Mouse (Mus musculus) CD8-positive naive resting alpha-beta T cell, adult 2 months (primary cell): Measurements from ENCODE around the gene Syngr2.
A peak's percentile ranks its signal among the peaks of the same experiment; 100 is the strongest.
"Not testable (repeated sequence)": the region's sequence is repeated elsewhere in the genome, so short reads cannot be mapped to it uniquely, and the experiment has no call there.

Experiments used
- DNase-seq, 2 experiments: peaks; one replicate each; pipeline ENCODE4 v3.0.0; 2022; ENCODE audit warnings: low read depth in 2 of 2, low spot score in 2 of 2

Gene Syngr2

DNA sequence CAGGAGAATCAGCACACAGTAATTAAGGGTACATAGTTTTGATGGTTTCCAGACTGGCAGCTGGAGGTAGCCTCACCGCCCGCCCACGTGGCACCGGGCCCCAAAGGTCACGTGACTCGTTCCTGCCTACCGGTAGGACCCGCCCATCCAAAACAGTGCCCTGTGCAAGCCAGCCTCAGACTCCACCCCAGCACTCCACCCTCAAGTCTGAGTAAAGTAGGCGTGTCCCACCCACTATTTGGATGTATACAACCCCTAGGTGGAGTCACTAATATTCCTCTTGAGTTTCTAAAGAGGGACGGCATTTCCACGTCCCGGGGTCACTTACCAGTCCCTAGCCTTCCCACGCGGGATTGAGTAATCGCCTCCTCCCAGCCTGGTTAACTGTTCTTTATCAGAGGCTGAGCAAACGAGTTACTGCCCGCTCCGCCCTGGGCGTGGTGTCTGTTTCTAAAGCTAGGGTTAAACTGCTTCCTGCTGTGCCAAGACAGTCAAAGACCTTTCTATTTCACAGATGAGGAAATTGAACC, 28.8 kb upstream of the Syngr2 start:
- peak; percentile 88 to 91 for DNase-seq

DNA sequence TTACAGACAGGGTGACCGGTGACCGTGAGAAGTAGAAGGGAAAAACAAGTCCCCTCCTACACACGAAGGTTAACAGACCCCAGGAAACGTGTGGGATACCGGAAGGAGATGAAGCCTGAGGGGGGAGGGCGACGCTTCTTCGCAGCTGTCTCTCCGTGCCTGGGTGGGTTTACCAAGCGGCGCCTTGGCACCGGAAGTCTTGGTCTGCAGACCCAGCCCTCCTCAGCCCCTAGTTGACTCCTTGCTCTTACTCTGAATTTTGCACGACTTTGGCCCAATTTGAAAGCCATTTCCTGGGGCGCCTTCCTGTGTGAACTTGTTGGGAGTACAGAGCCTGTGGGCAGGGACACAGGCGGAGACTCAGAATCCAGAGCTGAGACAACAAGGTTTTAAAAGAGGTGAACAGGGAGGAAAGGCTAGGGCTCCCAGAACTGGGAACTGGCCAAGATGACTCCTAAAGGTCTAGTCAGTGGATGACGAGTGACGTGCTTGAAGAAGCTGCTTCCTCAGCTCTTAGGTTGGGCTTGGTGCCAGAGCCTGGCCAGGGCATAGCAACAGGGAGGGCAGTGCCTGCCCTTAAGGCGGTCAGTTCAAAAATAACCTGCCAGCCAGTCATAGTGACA, 28.2 kb upstream of the Syngr2 start:
- DNase-seq = peak in 1 of 2 experiments; percentile 44

DNA sequence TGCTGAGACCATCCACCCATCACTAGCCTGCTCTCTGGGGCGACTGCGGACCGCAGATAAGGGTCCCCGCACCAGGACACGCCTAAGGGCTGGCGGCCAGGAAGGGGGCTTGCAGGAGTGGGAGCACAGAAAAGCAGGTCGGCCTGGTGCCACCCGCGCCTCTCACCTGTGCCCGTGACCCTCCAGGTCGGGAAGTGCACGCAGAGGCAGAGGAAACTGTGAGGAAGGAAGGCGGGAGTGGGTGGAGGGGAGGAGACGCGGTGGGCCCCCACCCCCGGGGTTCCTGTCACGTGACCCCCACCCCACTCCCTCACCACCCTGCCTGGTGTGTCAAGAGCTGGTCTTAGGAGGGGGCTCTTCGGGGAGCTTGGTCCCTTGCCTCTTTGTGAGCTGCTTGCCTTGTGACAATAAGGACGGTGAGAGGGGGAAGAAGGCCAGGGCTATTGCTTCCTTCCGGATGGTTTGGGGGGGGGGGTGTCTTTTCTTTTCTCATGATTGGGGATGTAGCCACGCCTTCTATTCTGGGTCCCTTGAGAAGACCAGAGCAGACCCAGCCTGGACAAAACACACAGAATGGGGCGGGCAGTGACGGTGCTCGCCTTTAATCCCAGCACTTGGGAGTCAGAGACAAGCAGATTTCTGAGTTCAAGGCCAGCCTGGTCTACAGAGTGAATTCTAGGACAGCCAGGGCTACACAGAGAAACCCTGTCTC, 27.3 kb upstream of the Syngr2 start, which contains the start of the genes Tmc8 and Tmc6:
TSS of gene Tmc8 (plus strand) at position 84 of the 712 bp plus-strand sequence.
TSS of gene Tmc6 (minus strand) at position 206 of the 712 bp plus-strand sequence.
- DNase-seq = peak; percentile 65 to 81

DNA sequence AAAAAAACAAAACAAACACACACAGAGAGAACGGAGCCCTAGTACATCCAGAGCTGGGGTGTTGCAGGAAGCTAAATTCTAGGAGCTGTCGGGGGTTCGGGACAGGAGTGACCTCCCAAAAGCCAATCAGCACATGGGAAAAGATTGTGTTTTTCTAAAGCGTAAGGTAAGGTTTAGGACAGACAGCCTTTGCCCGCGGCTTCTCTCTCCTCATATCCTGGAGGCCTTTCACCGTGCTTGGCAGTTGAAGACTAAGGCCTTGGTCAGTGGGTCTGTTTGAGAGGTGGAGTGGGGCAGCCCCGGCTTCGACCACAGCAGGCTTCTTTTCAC, 26.8 kb upstream of the Syngr2 start:
- DNase-seq = no peak

DNA sequence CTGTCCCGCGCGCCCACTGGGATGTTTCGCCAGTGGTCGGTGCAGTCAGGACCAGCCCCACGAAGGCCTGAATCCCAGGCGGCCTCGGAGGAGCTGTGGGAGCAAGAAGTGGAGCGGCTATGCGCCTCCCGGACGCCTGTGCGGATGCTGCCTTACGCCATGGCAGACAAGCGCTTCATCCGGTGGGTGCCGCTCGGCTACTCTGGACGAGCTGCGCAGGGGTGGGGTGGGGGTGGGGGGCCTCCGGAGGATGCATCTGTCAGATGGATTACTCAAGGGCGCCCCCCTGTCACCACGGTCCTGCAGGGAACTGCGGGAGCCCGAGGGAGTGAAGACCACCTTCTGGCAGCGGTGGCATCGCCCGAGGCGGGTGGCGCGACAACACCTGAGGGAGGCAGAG, 26.4 kb upstream of the Syngr2 start:
- peak; percentile 81 to 87 for DNase-seq

DNA sequence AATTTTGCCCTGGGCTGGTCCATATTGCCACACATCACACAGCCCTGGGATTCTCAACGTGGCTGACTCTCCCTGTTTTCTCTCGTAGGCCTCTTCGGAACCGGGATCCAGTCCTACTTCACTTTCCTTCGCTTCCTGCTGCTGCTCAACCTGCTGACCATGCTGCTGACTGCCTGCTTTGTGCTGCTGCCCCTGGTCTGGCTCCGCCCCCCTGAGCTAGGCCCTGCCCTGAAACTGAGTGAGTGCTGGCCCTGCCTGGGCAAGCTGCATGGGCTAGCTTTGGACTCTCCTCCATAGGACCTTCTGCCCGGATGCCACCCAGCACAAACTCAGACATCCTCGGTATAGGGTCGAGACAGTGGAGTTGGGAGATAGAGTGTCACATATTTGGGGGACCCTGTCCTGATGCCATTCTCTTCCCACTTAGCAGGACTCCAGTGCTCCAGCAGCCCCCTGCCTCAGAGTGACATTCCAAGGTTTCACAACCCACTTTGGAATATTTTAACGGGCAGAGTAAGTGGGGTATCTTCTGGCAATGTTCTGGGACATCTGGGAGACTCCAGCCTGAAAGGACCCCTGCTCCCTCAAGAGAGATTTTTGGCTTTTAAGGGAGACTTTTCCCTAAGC, 25.7 kb upstream of the Syngr2 start:
- no peak for DNase-seq

DNA sequence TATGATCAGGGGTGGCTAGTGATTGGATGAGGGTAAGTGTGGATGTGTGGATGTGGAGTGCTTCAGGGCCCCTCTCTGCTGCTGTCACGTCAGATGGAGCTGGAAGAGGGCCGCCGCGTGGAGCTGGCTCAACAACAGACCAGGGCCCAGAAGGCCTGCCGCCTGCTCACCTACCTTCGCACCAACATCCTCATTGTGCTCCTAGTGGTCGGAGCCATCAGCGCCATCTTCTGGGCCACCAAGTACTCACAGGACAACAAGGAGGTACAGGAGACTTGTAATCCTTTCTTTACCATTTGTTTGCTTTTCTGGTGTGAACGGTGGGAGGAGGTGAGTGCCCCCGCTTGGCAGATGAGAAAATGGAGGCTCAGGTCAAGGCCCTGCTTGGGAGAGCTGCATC, 23.2 kb upstream of the Syngr2 start:
- DNase-seq = peak; percentile 47 to 65

DNA sequence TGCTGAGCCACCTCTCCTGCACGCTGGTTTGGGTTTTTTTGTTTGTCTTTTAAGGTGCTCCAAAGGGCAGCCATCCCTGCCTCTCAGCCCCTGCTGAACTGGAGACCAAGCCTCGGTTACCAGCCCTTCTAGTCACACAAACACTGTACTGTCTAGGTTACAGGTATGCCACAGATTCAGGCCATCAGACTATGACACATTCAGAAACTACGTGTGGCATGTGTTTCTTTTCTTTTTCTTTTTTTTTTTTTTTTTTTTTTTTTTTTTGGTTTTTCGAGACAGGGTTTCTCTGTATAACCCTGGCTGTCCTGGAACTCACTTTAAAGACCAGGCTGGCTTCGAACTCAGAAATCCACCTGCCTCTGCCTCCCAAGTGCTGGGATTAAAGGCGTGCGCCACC, 21.0 kb upstream of the Syngr2 start:
- DNase-seq = not testable (repeated sequence)

DNA sequence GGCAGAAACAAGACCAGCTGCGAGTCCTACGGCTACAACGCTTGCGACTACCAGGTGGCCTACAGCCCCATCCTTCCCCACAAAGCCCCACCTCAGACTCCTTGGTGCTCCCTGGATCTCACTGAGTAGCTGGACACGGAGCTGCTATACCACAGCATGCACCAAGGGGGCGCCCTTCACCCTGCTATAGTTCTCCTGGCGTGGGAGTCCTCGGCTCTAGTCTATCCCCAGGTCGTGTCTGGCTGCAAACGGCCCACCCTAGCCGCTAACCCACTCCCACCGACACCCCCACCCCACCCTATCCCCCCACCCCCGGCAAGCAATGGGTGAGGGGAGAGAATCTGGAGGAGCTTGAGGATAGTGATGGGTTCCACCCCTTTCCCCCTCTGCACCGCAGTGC, 19.2 kb upstream of the Syngr2 start:
- DNase-seq = peak; percentile 58 to 63

DNA sequence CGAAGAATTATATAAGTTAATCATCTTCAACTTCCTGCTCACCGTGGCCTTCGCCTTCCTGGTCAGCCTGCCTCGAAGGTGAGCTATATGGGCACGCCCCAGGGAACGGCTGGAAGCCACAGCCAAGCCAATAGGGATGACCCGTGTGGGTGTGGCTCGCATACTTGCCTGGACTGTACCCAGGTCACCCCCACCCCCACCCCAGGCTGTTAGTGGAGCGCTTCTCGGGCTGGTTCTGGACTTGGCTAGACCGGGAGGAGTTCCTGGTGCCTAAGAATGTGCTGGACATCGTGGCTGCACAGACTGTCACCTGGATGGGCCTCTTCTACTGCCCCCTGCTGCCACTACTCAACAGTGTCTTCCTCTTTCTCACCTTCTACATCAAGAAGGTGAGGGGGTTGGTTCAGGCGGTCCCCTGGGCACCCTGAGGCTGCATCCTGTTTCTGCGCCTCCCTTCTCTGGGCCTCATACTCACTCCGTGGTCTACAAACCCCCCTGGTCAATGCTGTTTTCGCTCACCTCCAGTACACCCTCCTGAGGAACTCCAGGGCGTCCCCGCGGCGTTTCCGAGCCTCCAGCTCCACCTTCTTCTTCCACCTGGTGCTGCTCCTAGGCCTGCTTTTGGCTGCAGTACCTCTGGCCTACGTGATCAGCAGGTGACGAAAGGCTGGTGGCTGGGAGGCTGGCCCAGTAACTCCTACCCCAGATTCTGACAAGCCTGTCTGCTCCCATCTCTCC, 18.6 kb upstream of the Syngr2 start:
- no peak for DNase-seq

DNA sequence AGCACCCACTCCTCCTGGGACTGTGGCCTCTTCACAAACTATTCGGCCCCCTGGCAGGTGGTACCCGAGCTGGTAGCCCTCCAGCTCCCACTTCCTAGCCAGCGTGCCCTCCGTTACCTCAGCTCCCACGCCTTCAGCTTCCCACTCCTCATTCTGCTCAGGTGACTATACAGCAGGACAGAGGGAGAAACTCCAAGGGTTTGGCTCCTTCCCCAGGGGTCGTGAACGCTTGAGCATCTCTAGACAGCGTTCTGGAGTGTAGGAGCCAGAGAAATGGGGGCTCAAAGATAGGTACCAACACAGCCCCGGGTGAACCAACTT, 18.1 kb upstream of the Syngr2 start:
- DNase-seq = no peak

DNA sequence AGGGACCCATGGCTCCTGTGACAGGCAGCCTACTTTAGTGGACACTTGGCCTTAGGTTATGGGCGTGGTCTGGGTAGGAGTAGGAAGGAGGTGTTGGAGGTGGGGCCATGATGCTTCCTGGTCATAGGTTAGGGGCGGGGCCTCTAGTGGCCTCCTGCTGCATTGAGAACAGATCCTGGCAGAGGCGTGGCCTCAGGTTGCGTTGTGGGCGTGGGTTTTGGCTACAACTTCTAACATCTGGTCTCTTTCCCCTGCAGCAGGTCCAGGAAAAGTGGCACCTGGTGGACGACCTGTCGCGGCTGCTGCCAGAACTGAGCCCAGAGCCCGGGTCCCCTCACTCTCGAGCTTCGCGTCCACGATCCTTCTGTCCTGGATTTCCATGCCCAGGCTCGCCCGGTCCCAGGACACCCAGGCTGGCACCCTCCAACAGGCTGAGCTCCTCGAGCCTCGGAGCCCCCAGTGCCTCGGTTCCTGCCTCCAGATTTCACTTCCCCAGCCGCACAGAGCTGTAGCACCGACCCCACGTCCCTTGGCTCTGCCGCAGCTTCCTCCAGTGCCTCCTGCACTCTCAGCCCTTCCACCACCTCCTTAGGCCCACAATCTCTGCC, 17.1 kb upstream of the Syngr2 start:
- DNase-seq = no peak

DNA sequence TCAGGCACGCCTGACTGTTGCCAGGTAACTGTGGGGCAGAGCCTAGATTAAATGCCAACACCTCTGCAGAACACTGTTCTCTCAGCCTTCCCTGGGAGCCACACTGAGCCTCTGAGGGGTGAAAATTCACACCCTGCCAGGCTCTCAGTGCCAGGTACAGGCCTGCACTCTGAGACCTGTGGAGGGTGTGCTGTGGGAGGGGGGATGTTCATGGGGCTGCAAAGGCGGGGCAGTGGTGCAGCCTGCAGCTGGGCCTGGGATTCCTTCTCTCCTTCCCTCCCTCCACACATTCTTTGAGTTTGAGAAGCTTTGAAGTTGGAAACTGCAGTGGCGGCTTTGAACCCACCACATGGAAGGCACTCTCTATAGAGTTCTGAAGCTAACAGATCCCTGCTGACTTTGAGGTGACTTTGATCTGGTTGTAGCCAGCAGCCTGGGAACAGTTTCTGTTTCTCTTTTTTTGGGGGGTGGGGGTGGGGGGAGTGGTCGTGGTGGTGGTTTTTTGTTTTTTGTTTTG, 15.4 kb upstream of the Syngr2 start:
- peak; percentile 35 to 40 for DNase-seq

DNA sequence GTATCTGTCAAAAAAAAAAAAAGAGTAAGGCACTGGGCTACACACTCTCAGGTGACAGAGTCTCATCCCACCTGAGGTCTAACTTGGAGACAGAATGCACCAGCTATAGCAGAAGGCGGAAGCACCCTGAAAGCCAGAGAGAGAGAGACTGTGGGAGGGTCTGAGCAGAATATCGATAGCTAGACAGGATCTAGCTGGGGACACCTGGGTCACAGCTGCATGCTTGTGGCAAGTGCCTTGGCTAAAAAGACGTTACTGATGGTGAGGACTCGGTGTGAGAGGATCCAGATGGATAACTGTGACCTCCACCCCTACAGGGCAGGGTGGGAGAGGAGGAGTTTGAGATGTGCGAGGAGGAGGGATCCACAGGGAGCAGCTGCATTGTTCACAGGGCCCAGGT, 12.5 kb upstream of the Syngr2 start:
- no peak for DNase-seq

DNA sequence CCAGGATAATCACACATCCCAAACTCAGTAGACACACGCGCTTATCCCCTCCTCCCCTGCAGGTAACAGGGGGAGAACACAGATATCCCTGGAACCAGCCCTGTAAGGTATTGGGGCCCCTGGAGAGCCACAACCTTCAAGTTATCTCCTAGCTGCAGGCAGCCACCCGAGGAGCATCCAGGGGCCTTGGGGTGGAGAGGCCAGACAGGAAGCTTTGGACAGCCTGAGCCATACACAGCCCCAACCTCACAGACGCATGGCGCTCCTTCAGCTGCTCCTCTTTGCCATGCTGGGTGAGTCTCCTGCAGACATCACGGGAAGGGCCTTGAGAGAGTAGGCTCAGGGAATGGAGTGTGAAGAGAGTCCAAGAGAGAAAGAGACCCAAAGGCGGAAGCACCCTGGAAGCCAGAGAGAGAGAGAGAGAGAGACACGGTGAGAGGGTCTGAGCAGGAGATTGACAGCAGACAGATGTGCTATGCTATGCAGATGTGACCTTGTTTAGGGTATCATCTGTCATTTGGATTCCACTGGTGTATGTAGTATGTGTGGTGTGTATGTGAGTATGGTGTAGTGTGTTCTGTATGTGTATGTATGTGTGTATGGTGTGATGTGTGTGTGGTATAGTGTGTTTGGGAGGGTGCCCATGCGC, 11.8 kb upstream of the Syngr2 start, which contains the start of gene 6030468B19Rik:
TSS of gene 6030468B19Rik (plus strand) at position 150 of the 649 bp plus-strand sequence.
- no peak for DNase-seq

DNA sequence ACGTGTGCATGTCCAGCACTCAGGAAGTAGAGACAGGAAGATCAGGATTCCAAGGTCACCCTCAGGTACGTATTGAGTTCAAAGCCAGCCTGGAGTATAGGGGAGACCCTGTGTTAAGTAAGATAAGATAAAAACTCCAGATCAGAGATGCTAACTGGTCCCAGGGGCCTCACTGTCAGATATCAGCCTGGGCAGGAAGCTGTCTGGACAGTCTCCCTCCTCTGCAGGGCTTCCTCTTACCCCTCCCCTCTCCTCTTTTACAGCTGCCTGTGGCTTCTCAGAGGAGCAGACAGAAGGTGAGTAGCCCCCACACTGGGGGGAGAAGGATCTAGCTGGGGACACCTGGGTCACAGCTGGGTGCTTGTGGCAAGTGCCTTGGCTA, 11.3 kb upstream of the Syngr2 start:
- no peak for DNase-seq

DNA sequence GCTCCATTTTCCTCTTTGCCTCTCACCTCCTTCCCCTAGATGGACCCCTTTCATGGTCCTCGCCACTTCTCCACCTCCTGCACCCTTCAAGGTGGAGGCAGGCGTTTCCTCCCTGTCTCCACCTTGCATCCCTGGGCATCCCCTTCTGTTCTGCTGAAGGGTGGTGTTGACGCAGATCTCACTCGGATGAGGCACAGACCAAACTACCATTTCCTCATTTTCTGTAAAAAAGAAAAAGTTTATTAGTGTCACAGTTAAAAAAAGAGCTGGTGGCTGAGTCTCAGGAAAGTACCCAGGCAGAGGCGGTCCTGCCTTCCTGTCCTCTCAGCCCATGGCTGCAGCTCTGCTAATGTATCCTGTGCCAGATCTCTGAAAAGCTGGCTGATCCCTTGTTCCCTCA, 10.3 kb upstream of the Syngr2 start:
- DNase-seq = no peak

DNA sequence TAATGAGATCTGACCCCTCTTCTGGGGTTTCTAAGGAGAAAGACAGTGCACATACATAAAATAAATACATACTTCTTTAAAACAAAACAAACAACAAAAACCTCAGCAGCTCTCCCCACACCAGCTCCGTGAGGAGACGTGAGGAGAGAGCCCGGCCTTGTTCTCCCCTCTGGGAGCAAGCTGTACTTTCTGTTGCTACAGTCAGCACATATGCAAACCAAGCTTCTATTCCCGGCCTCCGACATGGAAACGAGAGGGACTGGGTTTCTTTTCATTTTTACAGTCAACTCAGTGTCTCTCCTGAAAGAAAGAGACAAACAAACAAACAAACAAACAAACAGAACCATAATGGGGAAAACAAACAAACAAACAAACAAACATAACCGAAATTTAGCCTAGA, 9.4 kb upstream of the Syngr2 start:
- DNase-seq = no peak

DNA sequence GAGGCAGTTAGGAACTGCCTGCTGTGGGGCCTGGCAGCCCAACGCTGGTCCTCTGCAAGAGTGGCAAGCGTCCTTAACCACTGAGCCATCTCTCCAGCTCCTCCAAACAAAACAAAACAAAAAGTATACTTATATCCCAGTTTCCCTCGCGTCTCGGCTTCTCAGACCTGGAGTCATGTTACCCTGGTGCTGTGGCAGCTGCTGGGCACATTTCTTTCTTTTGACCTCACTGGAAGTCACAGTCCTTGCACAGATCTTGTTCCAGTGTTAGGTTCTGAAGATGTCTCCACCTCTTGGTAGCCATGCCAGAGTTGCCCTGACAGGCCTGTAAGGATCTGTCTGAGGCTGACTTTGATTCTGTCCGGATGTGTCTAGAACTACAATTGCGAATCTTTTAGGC, 7.8 kb upstream of the Syngr2 start:
- DNase-seq = no peak

DNA sequence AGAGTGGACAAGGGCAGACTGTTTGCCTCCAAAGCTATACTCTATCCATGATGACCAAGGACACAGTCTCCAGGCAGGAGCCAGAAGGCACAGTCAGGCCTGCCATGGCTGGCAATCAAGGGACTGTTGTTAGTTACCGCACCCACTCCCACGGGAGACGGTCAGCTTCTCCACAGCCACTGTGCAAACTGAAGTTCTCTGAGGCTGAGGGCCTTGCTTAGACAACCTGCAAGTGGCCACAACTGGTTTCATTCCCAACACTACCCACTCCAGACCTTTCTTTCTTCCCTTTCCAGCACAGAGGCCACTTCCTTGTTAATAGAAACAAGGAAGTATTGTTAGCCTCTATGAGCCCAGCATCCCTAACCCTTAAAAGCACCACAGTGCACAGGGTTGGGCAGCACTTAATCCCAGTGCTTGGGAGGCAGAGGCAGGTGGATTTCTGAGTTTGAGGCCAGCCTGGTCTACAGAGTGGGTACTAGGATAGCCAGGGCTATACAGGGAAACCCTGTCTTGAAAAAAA, 6.2 kb upstream of the Syngr2 start:
- no peak for DNase-seq
